In genomic region chr5:43894113-43894512, GRCm38 (mm10) we compare ENCODE assay signal across 9 mouse cellular contexts. TPM values are rescaled to one million over a fixed set of nuclear protein-coding genes. Genes with fewer than 3 reads are reported as not detected.
A peak's percentile ranks its signal among the peaks of the same experiment; 100 is the strongest.
DNase-seq lines count a peak whose midpoint lies in the region; ATAC-seq lines count a peak whose summit lies in the region.
"Had no signal": no experiment of that assay in that cellular context is flagged by ENCODE, and none has a peak within 500 bp of the region (broad histone marks: within the 10 kb centered on the region; RNA-seq: fewer than 3 reads in every experiment).

No protein-coding gene starts in this region.

- no peak overlapping the region for H3K4me3 ChIP-seq in heart, embryonic 11.5 days (ENCODE audit: low read depth, low read length)
- H3K4me3 ChIP-seq: limb, embryonic 15.5 days had no signal

- no peak overlapping the region for H3K27ac ChIP-seq in heart, embryonic 11.5 days (ENCODE audit: low read depth, low read length)
- H3K27ac ChIP-seq: limb, embryonic 15.5 days had no signal

- no peak for ATAC-seq in heart, embryonic 11.5 days (replicated peaks; ENCODE audit: insufficient number of reproducible peaks, low FRiP score, low TSS enrichment)
- ATAC-seq in activated CD4-positive, CD25-positive, alpha-beta regulatory T cell, adult 4 months: peak; percentile 56
- ATAC-seq in megakaryocyte-erythroid progenitor cell, adult 5-6 weeks (replicated peaks; ENCODE audit: low FRiP score, low TSS enrichment, poor library complexity, severe bottlenecking): 0 out of 2 replicates have a peak, but pooled peaks have one; percentile 41

- H3K4me2 ChIP-seq in heart, embryonic 11.5 days: no peak overlapping the region
- H3K4me2 ChIP-seq: limb, embryonic 15.5 days had no signal

- no peaks in the 10 kb centered on the region for H3K9me3 ChIP-seq in heart, embryonic 11.5 days (replicated peaks; ENCODE audit: control insufficient read depth, low read length)
- H3K9me3 ChIP-seq: limb, embryonic 15.5 days had no signal

- H3K27me3 ChIP-seq in heart, embryonic 11.5 days (ENCODE audit: control insufficient read depth, insufficient read depth, low read length): no peaks in the 10 kb centered on the region

- peak; percentile 90 for DNase-seq in heart, adult 11 months
- DNase-seq in A20 (ENCODE audit: low read depth, low spot score): peak; percentile 81
- DNase-seq in forelimb bud, embryonic 11.5 days (ENCODE audit: low read depth, low spot score): peak; percentile 73
- DNase-seq in kidney, postnatal 10 days: peak; percentile 59
- DNase-seq in cerebellum, postnatal 36 days: no peak

- H3K36me3 ChIP-seq in heart, embryonic 11.5 days (ENCODE audit: control insufficient read depth, insufficient read depth, low read length): no peaks in the 10 kb centered on the region
- H3K36me3 ChIP-seq: limb, embryonic 15.5 days had no signal

- no peak overlapping the region for H3K9ac ChIP-seq in heart, embryonic 11.5 days (ENCODE audit: low read depth, low read length)
- H3K9ac ChIP-seq: limb, embryonic 15.5 days had no signal

- H3K4me1 ChIP-seq in heart, embryonic 11.5 days (ENCODE audit: control insufficient read depth, insufficient read depth, low read length): no peaks in the 10 kb centered on the region
- H3K4me1 ChIP-seq: limb, embryonic 15.5 days had no signal

- WGBS in heart, embryonic 11.5 days (ENCODE audit: insufficient replicate concordance): 69% methylated on average over 2 of the region's 2 CpGs

RNA-seq across cellular contexts. Expression of gene Gm7879, which starts 18.8 kb away (rescaled TPM):
- not detected in 2 replicates for polyA plus RNA-seq in heart, embryonic 11.5 days (2014; fragmentation: Nextera tagmentation; extraction: Ambion mirVana)
- 1 to 10 TPM in 1 of 2 experiments, not detected in 1; 7.7 TPM for polyA plus RNA-seq in activated CD4-positive, CD25-positive, alpha-beta regulatory T cell, adult 4 months (2017; shearing (Covaris generic))
- 2.8 and 3.9 TPM in 2 replicates for total RNA-seq in megakaryocyte-erythroid progenitor cell, adult 5-6 weeks (2014; fragmentation: Nextera tagmentation)
- total RNA-seq in megakaryocyte-erythroid progenitor cell, adult 5-6 weeks (2017): 5.5 and 24.2 TPM in 2 replicates

RNA-seq across cellular contexts. Expression of gene Cd38, which starts 25.8 kb away (rescaled TPM):
- polyA plus RNA-seq in heart, embryonic 11.5 days (2014; fragmentation: Nextera tagmentation; extraction: Ambion mirVana): 20.2 and 20.3 TPM in 2 replicates
- polyA plus RNA-seq in activated CD4-positive, CD25-positive, alpha-beta regulatory T cell, adult 4 months (2017; shearing (Covaris generic)): 10 to 100 TPM; 37.8 to 53.3 TPM
- 0.74 and 1.2 TPM in 2 replicates for total RNA-seq in megakaryocyte-erythroid progenitor cell, adult 5-6 weeks (2014; fragmentation: Nextera tagmentation)
- 0.57 TPM in 1 of 2 replicates, not detected in the other for total RNA-seq in megakaryocyte-erythroid progenitor cell, adult 5-6 weeks (2017)

Comparison
In these comparisons a context has a peak if more than half of its experiments do, and no peak if none do; other contexts are left out.
1. DNase-seq: peak in heart, adult 11 months (single experiment), A20 (single experiment), forelimb bud, embryonic 11.5 days (single experiment) and kidney, postnatal 10 days (single experiment); none in cerebellum, postnatal 36 days (0 of 2).